Mouse (Mus musculus) urinary bladder, adult 2 months (tissue): ENCODE data around the gene Teddm1a. TPM values are rescaled to one million over a fixed set of nuclear protein-coding genes. Genes with fewer than 3 reads are reported as not detected.

ENCODE experiments used
- polyA plus RNA-seq: library from polyadenylated mRNA; depleted of rRNA; stranded (reverse); fragments of >200 nt; gene quantifications from 2 replicates; pipeline ENCODE4 v1.2.3, GENCODE M21; 2012; rRNA removed

Teddm1a gene
- polyA plus RNA-seq, 1 experiment = not detected

Other genes with a start within 250 kb of the Teddm1a start
- gene Rgs8, start 238.7 kb upstream of the Teddm1a start, polyA plus RNA-seq = 0.03 TPM in 1 of 2 replicates, not detected in the other
- gene Rgs16, start 151.4 kb upstream of the Teddm1a start, polyA plus RNA-seq = 2.4 and 2.5 TPM in 2 replicates
- 15.7 and 20.8 TPM in 2 replicates for gene Rnasel, start 142.3 kb upstream of the Teddm1a start, polyA plus RNA-seq
- 0.72 and 0.80 TPM in 2 replicates for gene Rgsl1, start 47.6 kb upstream of the Teddm1a start, polyA plus RNA-seq
- gene Teddm1b, start 17.4 kb upstream of the Teddm1a start, polyA plus RNA-seq = 0.03 TPM in 1 of 2 replicates, not detected in the other
- 244 and 313 TPM in 2 replicates for gene Glul, start 8.2 kb downstream of the Teddm1a start, polyA plus RNA-seq
- 0.77 and 1.1 TPM in 2 replicates for gene Teddm2, start 8.5 kb downstream of the Teddm1a start, polyA plus RNA-seq